Mouse (Mus musculus): ENCODE measurements around the gene Rtp2.
"Not testable (repeated sequence)": the region's sequence is repeated elsewhere in the genome, so short reads cannot be mapped to it uniquely, and the experiment has no call there.

DNA sequence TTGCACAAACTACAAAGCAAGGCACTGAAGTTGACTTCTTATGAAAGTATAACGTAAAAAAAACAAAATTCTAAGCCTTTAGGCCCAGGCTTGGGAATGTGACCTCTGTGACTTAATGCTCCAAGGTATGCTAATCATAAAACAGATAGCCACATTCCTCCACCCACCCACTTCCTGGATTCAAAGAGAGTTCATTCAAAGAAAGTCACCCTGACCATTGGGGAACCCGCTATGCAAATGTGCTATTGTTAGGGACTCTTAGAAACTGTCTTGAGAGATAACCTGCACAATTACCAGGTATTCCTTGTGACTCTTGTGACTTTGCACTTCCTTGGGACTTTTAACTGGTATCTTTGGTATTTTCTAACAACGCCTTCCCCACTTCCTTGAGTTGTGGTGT, 25.6 kb downstream of the Rtp2 start:
- TF ChIP-seq CTCF, EP300 (IDR thresholded peaks at IDR 0.05; ENCODE audit: low read depth): not testable (repeated sequence)
